Mouse (Mus musculus) cortical plate, adult 2 months (tissue): ENCODE results near the gene Foxp1.

ENCODE experiments used
- CTCF ChIP-seq: fragments of 200-500 bp; IDR thresholded peaks from 2 replicates; pipeline ENCODE4 v1.5.1; 2011; ENCODE audit warnings: mild to moderate bottlenecking, control low read depth, low read length; ENCODE audit not compliant: insufficient read depth; ENCODE audit errors: extremely low read depth
- POLR2A ChIP-seq: fragments of 200-500 bp; IDR thresholded peaks from 2 replicates; pipeline ENCODE4 v1.6.1; 2011; ENCODE audit warnings: mild to moderate bottlenecking, low read length, control low read depth; ENCODE audit not compliant: insufficient read depth; ENCODE audit errors: extremely low read depth

GRCm38 (mm10) chr6:99145033-99145432 is 377.5 kb downstream of the Foxp1 start:
- TF ChIP-seq CTCF (no peak), POLR2A (no peak)
